Mouse (Mus musculus) retina, postnatal 7 days (tissue): Measurements from ENCODE around the gene Mypn.

Experiments
- DNase-seq: peaks from one replicate; pipeline ENCODE4 v3.0.0-alpha.2; 2012; ENCODE audit warnings: low read depth, low spot score

Mypn gene

DNA sequence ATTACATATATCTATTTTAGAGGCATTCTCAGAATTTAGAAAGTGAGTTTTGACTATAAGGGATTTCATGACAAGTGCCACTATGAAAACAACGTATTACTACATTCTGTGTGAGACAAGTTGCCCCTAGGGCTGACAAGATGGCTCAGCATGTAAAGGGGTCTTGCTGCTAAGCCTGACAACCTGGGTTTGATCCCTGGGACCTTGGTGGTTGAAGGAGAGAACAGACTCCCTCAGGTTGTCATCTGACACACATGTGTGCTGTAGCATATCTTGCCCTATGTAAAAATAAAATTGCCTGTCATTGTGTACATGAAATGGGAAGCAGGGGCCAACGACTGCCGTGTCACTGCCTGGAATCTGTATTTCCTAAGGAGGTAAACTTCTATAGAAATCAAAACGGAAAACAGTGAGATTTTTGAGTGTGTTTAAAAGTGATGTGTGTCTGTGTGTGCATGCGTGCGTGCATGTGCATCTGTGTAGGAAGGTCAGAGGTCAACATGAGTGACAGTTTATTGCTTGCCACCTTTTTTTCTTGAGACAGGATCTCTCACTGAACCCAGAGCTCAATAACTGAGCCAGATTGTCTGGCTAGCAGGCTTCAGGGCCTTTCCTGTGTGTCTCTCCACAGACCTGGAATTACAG is 89.9 kb downstream of the Mypn start:
- DNase-seq = no peak

GRCm38 (mm10) chr10:63113027-63113604 is 90.6 kb downstream of the Mypn start:
- no peak for DNase-seq

DNA sequence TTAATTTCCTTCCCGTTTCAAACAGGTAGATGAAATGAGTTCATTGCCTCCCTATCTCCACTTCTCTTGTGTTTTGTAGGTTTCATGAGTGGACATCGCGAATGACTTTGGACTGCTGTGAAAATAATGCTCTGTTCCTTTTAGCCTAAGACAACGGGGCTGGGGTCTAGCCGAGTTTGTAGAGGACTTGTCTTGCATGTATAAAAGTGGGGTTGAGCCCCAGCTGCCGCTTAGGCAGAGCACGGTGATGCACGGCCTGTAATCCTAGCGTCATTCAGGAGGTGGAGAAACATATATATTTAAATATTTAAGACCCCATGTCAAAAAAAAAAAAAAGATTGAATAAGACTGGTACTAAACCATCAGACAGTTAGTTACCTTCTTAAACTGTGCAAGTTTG is 103.1 kb downstream of the Mypn start:
- DNase-seq = no peak

GRCm38 (mm10) chr10:63099941-63100562 is 103.7 kb downstream of the Mypn start:
- peak; percentile 48 for DNase-seq

DNA sequence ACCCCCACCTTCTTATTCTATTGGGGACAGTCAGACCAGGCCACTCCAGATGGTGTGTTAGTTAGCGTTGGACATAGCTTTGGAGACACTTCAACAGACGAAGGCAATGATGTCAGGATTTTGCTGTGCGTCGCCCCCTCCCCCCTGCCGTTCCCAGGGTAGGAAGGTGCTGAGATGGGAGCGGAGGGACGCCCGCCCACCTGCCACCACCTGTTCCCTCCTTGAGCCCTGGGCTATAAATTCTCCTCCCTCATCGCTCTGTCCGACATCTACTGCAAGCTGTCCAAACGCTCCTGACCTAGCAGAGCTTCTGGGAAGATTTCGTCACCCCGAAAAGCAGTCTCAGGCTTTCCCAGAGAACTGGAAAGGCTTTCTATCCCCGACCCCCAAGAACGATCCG is 104.2 kb downstream of the Mypn start, which contains the start of gene Atoh7:
Gene Atoh7, plus strand, starts transcription at position 131 of the 400 bp plus-strand sequence.
- DNase-seq = no peak

- no peak for DNase-seq
These were observed 105.6 kb downstream of the Mypn start for GRCm38 (mm10) chr10:63098191-63098590.

DNA sequence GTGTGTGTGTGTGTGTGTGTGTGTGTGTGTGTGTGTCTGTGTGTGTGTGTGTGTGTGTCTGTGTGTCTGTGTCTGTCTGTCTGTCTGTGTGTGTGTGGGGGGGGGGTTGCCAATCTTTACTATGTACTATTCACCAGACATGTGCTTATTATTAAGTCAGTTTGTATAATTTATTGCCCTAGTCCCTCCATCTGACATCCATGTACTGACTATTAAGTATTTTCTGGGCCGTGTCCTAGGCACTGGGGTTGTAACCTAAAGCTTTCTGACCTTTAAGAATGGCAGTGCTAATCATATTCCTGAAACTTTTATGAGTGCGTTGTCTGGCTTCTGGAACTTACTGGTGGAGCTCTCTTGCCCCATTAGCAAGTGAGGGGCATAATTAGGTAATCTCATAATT is 107.0 kb downstream of the Mypn start:
- DNase-seq = no peak

- no peak for DNase-seq
These were observed 110.9 kb downstream of the Mypn start for GRCm38 (mm10) chr10:63092616-63093550.

- no peak for DNase-seq
These were observed 111.8 kb downstream of the Mypn start for GRCm38 (mm10) chr10:63091915-63092314.

- no peak for DNase-seq
These were observed 113.8 kb downstream of the Mypn start for GRCm38 (mm10) chr10:63089758-63090571.

GRCm38 (mm10) chr10:63089103-63089757 is 114.5 kb downstream of the Mypn start:
- DNase-seq = no peak

GRCm38 (mm10) chr10:63086304-63086703 is 117.4 kb downstream of the Mypn start:
- DNase-seq = no peak

- DNase-seq = peak; percentile 69
These were observed 137.8 kb downstream of the Mypn start for GRCm38 (mm10) chr10:63065988-63066387.
